Mouse (Mus musculus): Measurements from ENCODE around the gene Pdzd3.

The Pdzd3 gene

GRCm38 (mm10) chr9:44200458-44200857 is 50.8 kb downstream of the Pdzd3 start:
- DNase-seq (ENCODE audit: low spot score in 2 of 2): no peak

GRCm38 (mm10) chr9:44199580-44199979 is 51.7 kb downstream of the Pdzd3 start:
- DNase-seq (ENCODE audit: low spot score in 2 of 2): no peak

GRCm38 (mm10) chr9:44199166-44199565 is 52.1 kb downstream of the Pdzd3 start:
- no peak for DNase-seq (ENCODE audit: low spot score in 2 of 2)
